Mouse (Mus musculus) midbrain, embryonic 11.5 days (tissue): ENCODE measurements around the gene Fam69b. TPM values are rescaled to one million over a fixed set of nuclear protein-coding genes. Genes with fewer than 3 reads are reported as not detected.

ENCODE experiments used
- ATAC-seq: fragments of 200-750 bp; cut with Nextera tagmentation; 2 replicates; pipeline ENCODE4 v1.8.0; 2017; ENCODE audit warnings: moderate TSS enrichment, moderate library complexity; ENCODE audit not compliant: low FRiP score
- DNase-seq: peaks from one replicate; pipeline ENCODE4 v3.0.0; 2015; ENCODE audit warnings: low spot score; ENCODE audit errors: missing footprints
- H3K27ac ChIP-seq: fragments of 300-500 bp; sonication (generic); 2 replicates; pipeline ENCODE4 v1.5.1; 2014; ENCODE audit warnings: low read depth, low read length
- H3K27me3 ChIP-seq: fragments of 300-500 bp; sonication (generic); 2 replicates; pipeline ENCODE4 v1.6.1; 2014; ENCODE audit warnings: mild to moderate bottlenecking, low read length, moderate library complexity, mixed read lengths; ENCODE audit not compliant: control insufficient read depth, insufficient read depth
- H3K36me3 ChIP-seq: fragments of 300-500 bp; sonication (generic); 2 replicates; pipeline ENCODE4 v1.6.1; 2014; ENCODE audit warnings: mild to moderate bottlenecking, low read length, moderate library complexity, mixed read lengths; ENCODE audit not compliant: control insufficient read depth, insufficient read depth
- H3K4me1 ChIP-seq: fragments of 300-500 bp; sonication (generic); 2 replicates; pipeline ENCODE4 v1.6.1; 2014; ENCODE audit warnings: low read length; ENCODE audit not compliant: control insufficient read depth, insufficient read depth
- H3K4me2 ChIP-seq: fragments of 300-500 bp; sonication (generic); 2 replicates; pipeline ENCODE4 v1.6.1; 2014; ENCODE audit warnings: mild to moderate bottlenecking, moderate library complexity
- H3K4me3 ChIP-seq: fragments of 300-500 bp; sonication (generic); 2 replicates; pipeline ENCODE4 v1.5.1; 2014; ENCODE audit warnings: low read depth, low read length
- H3K9ac ChIP-seq: fragments of 300-500 bp; sonication (generic); 2 replicates; pipeline ENCODE4 v1.6.1; 2014; ENCODE audit warnings: low read length
- H3K9me3 ChIP-seq: fragments of 300-500 bp; sonication (generic); 2 replicates; pipeline ENCODE4 v1.6.1; 2016; ENCODE audit warnings: low read length; ENCODE audit not compliant: control insufficient read depth
- WGBS: fragments of 180-500 bp; shearing (Covaris S2); extraction: QIAGEN DNeasy Blood & Tissue Kit; methylation state at CpG from one replicate; pipeline ENCODE4 v1.1.7; 2014; 5-methylcytosine and 5-hydroxymethylcytosine counted together
- polyA plus RNA-seq: library from polyadenylated mRNA; unstranded; fragments of >200 nt; fragmentation: Nextera tagmentation; extraction: Ambion mirVana; gene quantifications from 2 replicates; pipeline ENCODE4 v1.2.1, GENCODE M21; 2014

The Fam69b gene
- polyA plus RNA-seq, 1 experiment from 2014 or later, result 47.4 TPM

- no peaks in the 10 kb centered on the region for H3K27me3 ChIP-seq
- H3K36me3 ChIP-seq, result peaks cover 27% of the 10 kb centered on the region
- DNase-seq (no peak), ATAC-seq (no peak)
- H3K4me1 ChIP-seq, result peaks cover 16% of the 10 kb centered on the region
- H3K9me3 ChIP-seq, result no peaks in the 10 kb centered on the region
- H3K4me3 ChIP-seq, result no peak overlapping the region; the same call in 1 of the 2 replicates
- peak overlapping the region; percentile 84; the same call in 1 of the 2 replicates for H3K4me2 ChIP-seq
- 89% methylated on average over 5 of the region's 5 CpGs for WGBS
- H3K9ac ChIP-seq, result peak overlapping the region; percentile 96
- H3K27ac ChIP-seq, result no peak overlapping the region
Measured at GRCm38 (mm10) chr2:26638039-26638438, 9.8 kb downstream of the Fam69b start.

GRCm38 (mm10) chr2:26638572-26638971 is 10.3 kb downstream of the Fam69b start:
- Histone ChIP-seq H3K27me3 (no peaks in the 10 kb centered on the region), H3K9me3 (no peaks in the 10 kb centered on the region), H3K4me3 (peak overlapping the region; percentile 81), H3K27ac (no peak overlapping the region), H3K36me3 (peaks cover 27% of the 10 kb centered on the region), H3K4me2 (peak overlapping the region; percentile 84), H3K9ac (peak overlapping the region; percentile 96), H3K4me1 (peaks cover 16% of the 10 kb centered on the region)
- DNase-seq, result no peak
- no peak for ATAC-seq
- WGBS, result 75% methylated on average over 5 of the region's 5 CpGs

- Histone ChIP-seq H3K27ac (0 out of 2 replicates have a peak overlapping the region, but pooled peaks have one; percentile 9), H3K9me3 (no peaks in the 10 kb centered on the region), H3K27me3 (no peaks in the 10 kb centered on the region), H3K4me1 (peaks cover 16% of the 10 kb centered on the region), H3K4me3 (peak overlapping the region; percentile 81), H3K9ac (peak overlapping the region; percentile 96), H3K36me3 (peaks cover 27% of the 10 kb centered on the region), H3K4me2 (peak overlapping the region; percentile 84)
- ATAC-seq (0 out of 2 replicates have a peak, but pooled peaks have one; percentile 13), DNase-seq (peak; percentile 91)
- 14% methylated on average over 8 of the region's 8 CpGs for WGBS
Measured at GRCm38 (mm10) chr2:26639083-26639482, 10.8 kb downstream of the Fam69b start.

GRCm38 (mm10) chr2:26639838-26640830 is 11.9 kb downstream of the Fam69b start:
- peak overlapping the region; percentile 81 for H3K4me3 ChIP-seq
- peak overlapping the region; percentile 84 for H3K4me2 ChIP-seq
- H3K27ac ChIP-seq, result peak overlapping the region; percentile 67; the same call in 1 of the 2 replicates
- H3K36me3 ChIP-seq, result peaks cover 26% of the 10 kb centered on the region
- peak; percentile 100 for DNase-seq
- no peaks in the 10 kb centered on the region for H3K9me3 ChIP-seq
- peak; percentile 87 for ATAC-seq
- peak overlapping the region; percentile 96 for H3K9ac ChIP-seq
- H3K4me1 ChIP-seq, result peaks cover 16% of the 10 kb centered on the region
- H3K27me3 ChIP-seq, result no peaks in the 10 kb centered on the region
- 4% methylated on average over 49 of the region's 49 CpGs for WGBS

- Histone ChIP-seq H3K27me3 (no peaks in the 10 kb centered on the region), H3K9me3 (no peaks in the 10 kb centered on the region), H3K4me3 (no peak overlapping the region), H3K9ac (no peak overlapping the region; the same call in 1 of the 2 replicates), H3K4me1 (peaks cover 16% of the 10 kb centered on the region), H3K36me3 (peaks cover 16% of the 10 kb centered on the region; the same call in 1 of the 2 replicates), H3K27ac (no peak overlapping the region), H3K4me2 (no peak overlapping the region)
- ATAC-seq, result no peak
- DNase-seq, result no peak
- WGBS, result 85% methylated on average over 7 of the region's 7 CpGs
Measured at GRCm38 (mm10) chr2:26641006-26641647, 12.9 kb downstream of the Fam69b start.

GRCm38 (mm10) chr2:26643942-26644341 is 15.7 kb downstream of the Fam69b start:
- H3K27me3 ChIP-seq, result no peaks in the 10 kb centered on the region
- peaks cover 4% of the 10 kb centered on the region for H3K4me1 ChIP-seq
- no peak overlapping the region for H3K4me3 ChIP-seq
- H3K9ac ChIP-seq, result no peak overlapping the region
- no peak overlapping the region for H3K4me2 ChIP-seq
- ATAC-seq, result no peak
- no peak overlapping the region for H3K27ac ChIP-seq
- DNase-seq, result peak; percentile 92
- 64% methylated on average over 2 of the region's 2 CpGs for WGBS
- no peaks in the 10 kb centered on the region for H3K9me3 ChIP-seq
- no peaks in the 10 kb centered on the region for H3K36me3 ChIP-seq

- Histone ChIP-seq H3K36me3 (no peaks in the 10 kb centered on the region), H3K4me2 (no peak overlapping the region), H3K27ac (no peak overlapping the region), H3K4me3 (no peak overlapping the region), H3K9me3 (no peaks in the 10 kb centered on the region), H3K4me1 (no peaks in the 10 kb centered on the region), H3K27me3 (no peaks in the 10 kb centered on the region), H3K9ac (no peak overlapping the region)
- ATAC-seq, result peak; percentile 96
- DNase-seq, result peak; percentile 98
- 20% methylated on average over 3 of the region's 3 CpGs for WGBS
Measured at GRCm38 (mm10) chr2:26646643-26647293, 18.5 kb downstream of the Fam69b start.

GRCm38 (mm10) chr2:26654687-26655086 is 26.4 kb downstream of the Fam69b start:
- no peaks in the 10 kb centered on the region for H3K9me3 ChIP-seq
- WGBS, result 64% methylated on average over 1 of the region's 1 CpGs
- H3K9ac ChIP-seq, result no peak overlapping the region
- no peaks in the 10 kb centered on the region for H3K36me3 ChIP-seq
- no peak overlapping the region for H3K4me2 ChIP-seq
- no peak for ATAC-seq
- no peak overlapping the region for H3K4me3 ChIP-seq
- H3K27me3 ChIP-seq, result no peaks in the 10 kb centered on the region
- H3K4me1 ChIP-seq, result no peaks in the 10 kb centered on the region
- no peak for DNase-seq
- H3K27ac ChIP-seq, result no peak overlapping the region
